Mouse (Mus musculus): ENCODE measurements at regions not wholly inside any gene's neighbourhood (a gene's known extent, or its start where the extent isn't known, plus 50 kb on each side); places are given as distances from the start of the nearest gene placed in this dataset.
"Not testable (repeated sequence)": the region's sequence is repeated elsewhere in the genome, so short reads cannot be mapped to it uniquely, and the experiment has no call there.

DNA sequence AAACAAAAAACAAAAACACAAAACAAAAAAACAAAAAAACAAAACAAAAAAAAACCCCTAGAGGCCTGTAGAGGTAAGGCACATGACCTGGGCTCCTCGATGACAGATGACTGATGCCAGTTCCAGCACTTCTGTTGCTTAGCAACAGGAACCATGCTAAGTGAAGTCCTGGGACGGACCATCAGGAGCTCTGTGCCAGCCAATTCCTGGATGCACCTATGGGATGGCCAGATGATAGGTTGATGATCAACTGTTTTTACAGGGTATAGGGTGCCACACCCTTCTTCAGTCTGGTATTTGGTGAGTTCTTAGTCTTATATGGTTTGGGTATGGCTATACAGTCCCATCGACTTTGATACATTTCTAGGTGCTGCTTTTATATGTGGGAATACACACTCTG is 209.9 kb downstream of the Med10 start:
- DNase-seq (ENCODE audit: low read depth, low spot score), result no peak

DNA sequence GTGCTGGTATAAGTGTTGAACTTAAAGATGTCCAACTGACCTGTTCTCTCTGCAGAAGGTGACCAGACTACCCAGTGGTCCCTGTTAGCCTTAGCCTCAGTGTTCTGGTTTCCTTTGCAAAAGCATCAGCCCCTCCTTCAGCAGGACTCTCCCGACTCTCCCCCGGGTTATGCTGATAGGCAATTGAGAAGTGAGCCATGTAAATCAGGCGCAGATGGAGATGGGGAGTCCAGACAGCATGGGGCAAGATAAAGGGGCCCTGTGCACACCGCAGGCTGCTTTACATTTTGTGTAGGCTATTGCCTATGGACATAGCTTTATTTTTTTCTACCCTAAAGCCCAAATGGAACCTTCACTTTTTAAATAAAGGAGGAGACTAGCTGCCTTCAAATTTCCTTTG is 213.0 kb downstream of the Med10 start:
- DNase-seq (ENCODE audit: low read depth, low spot score), result no peak

GRCm38 (mm10) chr13:70017535-70017934 is 215.3 kb downstream of the Med10 start:
- no peak for DNase-seq (ENCODE audit: low read depth, low spot score)

DNA sequence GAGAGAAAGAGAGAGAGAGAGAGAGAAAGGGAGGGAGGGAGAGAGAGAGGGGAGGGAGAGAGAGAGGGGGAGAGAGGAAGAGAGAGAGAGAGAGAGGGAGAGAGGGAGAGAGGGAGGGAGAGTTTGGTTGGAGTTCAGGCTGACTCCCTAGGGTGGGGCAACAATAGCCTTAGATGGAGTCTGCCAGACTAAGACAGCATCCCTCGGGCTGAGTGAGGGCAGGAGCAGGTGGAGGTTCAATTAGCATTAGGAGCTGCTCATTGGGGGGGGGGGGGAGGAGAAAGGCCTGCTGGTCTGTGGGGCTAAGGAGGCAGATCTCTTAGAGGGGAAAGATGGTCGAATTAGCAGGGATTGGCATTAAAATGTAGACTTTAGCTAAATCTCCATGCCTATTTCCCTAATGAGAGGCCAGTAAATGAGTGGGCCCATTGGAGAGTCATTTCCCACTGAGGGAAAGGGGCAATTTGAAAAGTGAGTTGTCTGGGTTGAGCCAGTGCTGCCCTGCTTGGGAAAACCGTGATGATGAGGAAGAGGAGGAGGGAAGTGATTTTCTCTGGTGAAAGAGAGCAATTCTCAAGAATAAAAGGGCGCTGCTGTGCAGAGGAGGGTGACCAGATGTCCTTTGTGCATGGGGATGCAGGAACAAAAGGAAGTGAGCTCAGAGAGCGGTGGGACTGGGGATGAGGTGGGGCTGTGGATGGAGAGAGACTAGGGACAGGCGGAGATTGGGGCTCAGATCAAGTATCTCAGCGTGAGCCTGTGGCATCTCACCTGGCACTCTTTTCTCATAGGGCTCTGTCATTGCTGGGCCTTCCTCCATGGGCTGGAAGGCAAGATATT is 218.0 kb downstream of the Med10 start:
- no peak for DNase-seq (ENCODE audit: low read depth, low spot score)

DNA sequence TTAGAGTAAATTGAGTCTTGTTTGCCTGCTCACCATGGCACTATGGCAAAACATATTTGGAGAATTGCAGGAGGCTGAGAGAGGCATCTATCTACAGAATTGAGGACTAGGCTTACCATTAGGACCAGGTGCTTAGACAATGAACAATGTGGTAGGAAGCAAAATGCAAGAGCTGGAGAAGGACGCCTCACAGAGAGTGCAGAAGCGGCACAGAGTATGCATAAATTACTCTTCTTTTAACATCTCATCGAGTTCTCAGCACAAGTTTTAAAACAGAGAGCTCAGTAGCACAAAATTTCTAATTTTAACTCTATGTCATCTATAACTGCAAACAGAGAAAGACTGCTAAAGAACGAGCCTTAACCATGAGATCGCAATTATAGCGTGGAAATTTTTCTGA is 231.1 kb downstream of the Med10 start:
- no peak for DNase-seq (ENCODE audit: low read depth, low spot score)

- DNase-seq (ENCODE audit: low read depth, low spot score), result no peak
Measured at GRCm38 (mm10) chr13:70033763-70034162, 231.6 kb downstream of the Med10 start.

DNA sequence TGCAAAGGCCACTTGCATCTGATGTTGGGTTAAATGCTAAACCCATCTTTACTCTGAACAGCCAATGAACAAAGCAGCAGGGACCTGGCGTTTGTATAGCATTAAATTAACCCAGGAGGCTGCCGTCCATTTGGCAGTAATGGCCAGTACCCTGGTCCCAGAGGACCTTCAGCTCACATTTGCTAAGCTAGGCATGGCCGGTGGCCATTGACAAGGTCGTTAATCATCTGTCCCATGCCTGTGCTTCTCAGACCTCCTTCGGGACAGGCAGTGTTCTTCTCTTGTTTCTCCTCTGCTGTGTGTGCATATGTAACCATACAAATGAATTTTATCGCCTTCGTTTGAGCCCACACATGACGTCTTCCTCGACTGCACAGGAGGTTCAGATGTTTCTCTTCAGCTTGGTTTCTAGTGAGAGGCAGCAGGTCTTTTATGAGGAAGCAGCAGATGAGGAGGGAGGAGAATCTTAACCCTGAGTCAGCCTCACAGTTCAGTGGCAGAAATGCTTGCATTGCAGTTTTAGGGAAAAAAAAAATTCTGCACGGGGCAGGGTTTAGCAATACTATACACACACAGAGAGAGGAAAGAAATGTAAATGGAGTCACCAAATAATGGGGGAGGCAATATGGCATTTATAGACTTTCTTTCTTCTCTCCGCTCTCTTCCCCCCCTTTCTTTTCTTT is 235.9 kb downstream of the Med10 start:
- peak; percentile 27 for DNase-seq (ENCODE audit: low read depth, low spot score)

- no peak for DNase-seq (ENCODE audit: low read depth, low spot score)
Measured at GRCm38 (mm10) chr13:70057920-70058319, 255.7 kb downstream of the Med10 start.

GRCm38 (mm10) chr13:70061363-70061945 is 259.3 kb downstream of the Med10 start:
- DNase-seq (ENCODE audit: low read depth, low spot score), result no peak

GRCm38 (mm10) chr13:70073655-70074054 is 271.5 kb downstream of the Med10 start:
- no peak for DNase-seq (ENCODE audit: low read depth, low spot score)

GRCm38 (mm10) chr13:70075353-70075752 is 273.2 kb downstream of the Med10 start:
- DNase-seq (ENCODE audit: low read depth, low spot score), result no peak

DNA sequence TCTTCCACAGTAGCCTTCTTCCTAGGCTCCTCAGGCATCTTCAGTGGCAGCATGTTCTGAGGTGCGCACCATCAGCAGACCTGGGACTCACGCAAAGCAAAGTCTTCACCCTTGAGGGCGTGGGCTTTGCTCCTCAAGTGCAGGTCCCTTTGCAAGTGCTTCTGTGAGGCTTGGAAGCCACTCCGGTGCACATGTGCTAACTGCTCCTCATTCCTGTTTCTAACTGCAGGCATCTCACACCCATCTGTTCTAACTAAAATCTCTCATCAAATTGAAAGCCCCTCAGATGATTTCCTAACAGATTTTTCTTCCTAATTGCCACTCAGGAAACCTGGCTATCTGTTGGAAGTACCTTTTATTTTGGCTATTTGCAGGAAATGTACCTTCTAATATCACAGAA is 278.9 kb downstream of the Med10 start:
- DNase-seq (ENCODE audit: low read depth, low spot score), result no peak

DNA sequence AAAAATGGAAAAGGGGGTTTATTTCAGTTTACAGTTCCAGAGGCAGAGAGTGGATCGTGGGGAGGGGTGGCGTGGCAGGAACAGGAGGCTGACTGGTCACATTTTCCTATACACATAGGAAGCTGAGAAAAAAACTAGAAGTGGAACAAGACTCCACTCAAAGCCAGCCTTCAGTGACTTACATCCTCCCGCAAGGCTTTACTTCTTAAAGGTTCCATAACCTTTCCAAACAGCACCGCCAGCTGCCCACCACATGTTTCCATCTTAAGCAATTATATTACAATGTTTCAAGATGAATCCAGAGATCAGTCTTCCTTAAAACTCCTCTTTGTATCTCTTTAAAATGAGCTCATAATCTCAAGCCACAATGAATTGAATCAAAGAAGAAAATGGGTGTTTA is 290.7 kb downstream of the Med10 start:
- DNase-seq (ENCODE audit: low read depth, low spot score), result no peak

- DNase-seq (ENCODE audit: low read depth, low spot score), result no peak
Measured at GRCm38 (mm10) chr13:70093970-70094369, 291.8 kb downstream of the Med10 start.

- no peak for DNase-seq (ENCODE audit: low read depth, low spot score)
Measured at GRCm38 (mm10) chr13:70096430-70097301, 294.5 kb downstream of the Med10 start.

DNA sequence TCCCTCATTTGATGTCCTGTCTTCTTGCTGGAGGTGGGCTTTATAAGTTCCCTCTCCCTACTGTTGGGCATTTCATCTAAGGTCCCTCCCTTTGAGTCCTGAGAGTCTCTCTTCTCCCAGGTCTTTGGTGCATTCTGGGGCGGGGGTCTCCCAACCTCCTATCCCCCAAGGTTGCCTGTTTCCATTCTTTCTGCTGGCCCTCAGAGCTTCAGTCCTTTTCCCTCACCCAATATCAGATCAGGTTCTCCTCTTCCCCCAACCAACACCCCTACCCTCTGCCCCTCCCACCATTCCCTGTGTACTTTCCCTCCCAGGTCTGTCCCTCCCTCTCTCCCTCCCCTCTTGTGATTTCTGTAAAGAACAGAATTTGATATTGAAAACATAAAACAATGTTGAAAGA is 297.9 kb downstream of the Med10 start:
- DNase-seq (ENCODE audit: low read depth, low spot score), result not testable (repeated sequence)

GRCm38 (mm10) chr13:70103021-70103420 is 300.8 kb downstream of the Med10 start:
- DNase-seq (ENCODE audit: low read depth, low spot score), result no peak

DNA sequence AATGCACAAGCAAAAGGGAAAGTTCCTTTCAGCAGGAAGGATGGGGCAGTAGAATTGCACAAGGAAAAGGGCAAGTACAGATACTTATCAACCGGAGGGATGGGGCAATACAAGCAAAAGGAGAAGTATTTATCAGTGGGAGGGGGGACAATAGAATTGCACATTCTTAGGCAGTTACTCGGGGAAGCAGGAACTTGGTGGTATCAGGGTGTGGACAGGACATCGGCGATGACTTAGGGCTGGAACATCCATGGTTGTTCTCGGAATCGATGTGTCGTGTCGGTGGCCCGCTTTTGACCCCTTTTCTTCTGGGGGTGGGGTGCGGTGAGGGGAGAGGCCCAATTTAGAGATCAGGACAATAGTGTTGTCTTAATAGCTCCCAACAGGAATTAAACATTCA is 301.3 kb downstream of the Med10 start:
- not testable (repeated sequence) for DNase-seq (ENCODE audit: low read depth, low spot score)

DNA sequence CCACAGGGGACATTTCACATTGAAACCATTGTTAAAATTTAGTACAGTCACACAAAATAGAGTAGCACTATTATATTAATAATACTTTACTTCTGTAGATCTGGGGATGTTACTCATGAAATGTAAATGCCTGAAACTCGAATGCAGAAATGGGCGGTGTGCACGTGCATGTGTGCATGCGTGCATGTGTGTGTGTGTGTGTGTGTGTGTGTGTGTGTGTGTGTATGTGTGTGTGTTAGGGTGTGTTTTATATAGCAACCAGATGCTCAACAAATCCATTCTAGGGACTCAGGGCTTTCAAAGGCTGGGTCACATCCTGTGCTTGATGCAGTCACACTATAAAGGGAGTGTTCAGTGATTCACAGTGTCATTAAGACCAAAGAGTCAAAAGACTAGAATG is 301.7 kb downstream of the Med10 start:
- no peak for DNase-seq (ENCODE audit: low read depth, low spot score)

- no peak for DNase-seq (ENCODE audit: low read depth, low spot score)
Measured at GRCm38 (mm10) chr13:70115576-70115975, 313.4 kb downstream of the Med10 start.

- DNase-seq (ENCODE audit: low read depth, low spot score), result no peak
Measured at GRCm38 (mm10) chr13:70124860-70125545, 322.8 kb downstream of the Med10 start.
